Mouse (Mus musculus) embryonic fibroblast, embryonic 13.5 days (primary cell): ENCODE data around the gene Phlpp1. TPM values are rescaled to one million over a fixed set of nuclear protein-coding genes. Genes with fewer than 3 reads are reported as not detected.

Experiments
- H3K27ac ChIP-seq: 2 replicates; pipeline ENCODE4 v1.5.1; 2012; ENCODE audit warnings: low read length, control low read depth, inconsistent platforms; ENCODE audit not compliant: insufficient read depth
- H3K4me1 ChIP-seq: 2 replicates; pipeline ENCODE4 v1.6.1; 2011; ENCODE audit warnings: low read length; ENCODE audit not compliant: control insufficient read depth, insufficient read depth
- H3K4me3 ChIP-seq: 2 replicates; pipeline ENCODE4 v1.5.1; 2011; ENCODE audit warnings: mild to moderate bottlenecking, control low read depth, low read length; ENCODE audit not compliant: insufficient read depth
- CTCF ChIP-seq: IDR thresholded peaks from 2 replicates; pipeline ENCODE4 v1.5.1; 2011; ENCODE audit warnings: mild to moderate bottlenecking, control low read depth, low read length, moderate library complexity, borderline replicate concordance; ENCODE audit not compliant: insufficient read depth
- POLR2A ChIP-seq: IDR thresholded peaks from 2 replicates; pipeline ENCODE4 v1.6.1; 2011; ENCODE audit warnings: low read depth, mild to moderate bottlenecking, control low read depth, low read length, moderate library complexity
- polyA plus RNA-seq: library from polyadenylated mRNA; stranded (reverse); fragments of >200 nt; gene quantifications from 2 replicates; pipeline ENCODE4 v1.2.4, GENCODE M21; 2011; ENCODE audit warnings: low read depth; ENCODE audit not compliant: missing spikeins, insufficient read length

Phlpp1 gene
- polyA plus RNA-seq, 1 experiment = 14.3 TPM

GRCm38 (mm10) chr1:106425128-106425936 is 253.8 kb downstream of the Phlpp1 start:
- Histone ChIP-seq H3K27ac (no peak overlapping the region), H3K4me3 (no peak overlapping the region), H3K4me1 (no peaks in the 10 kb centered on the region)
- no peak for TF ChIP-seq POLR2A
- no peak for TF ChIP-seq CTCF

- Histone ChIP-seq H3K4me3 (no peak overlapping the region), H3K4me1 (no peaks in the 10 kb centered on the region), H3K27ac (no peak overlapping the region)
- TF ChIP-seq POLR2A (no peak), CTCF (no peak)
These were observed 256.6 kb downstream of the Phlpp1 start for GRCm38 (mm10) chr1:106428170-106428569.

- Histone ChIP-seq H3K4me1 (no peaks in the 10 kb centered on the region), H3K27ac (no peak overlapping the region), H3K4me3 (no peak overlapping the region)
- TF ChIP-seq POLR2A (no peak), CTCF (no peak)
These were observed 257.0 kb downstream of the Phlpp1 start for GRCm38 (mm10) chr1:106428580-106428979.

GRCm38 (mm10) chr1:106433580-106433979 is 262.0 kb downstream of the Phlpp1 start:
- no peak for TF ChIP-seq CTCF
- no peak for TF ChIP-seq POLR2A
- Histone ChIP-seq H3K27ac (no peak overlapping the region), H3K4me1 (no peaks in the 10 kb centered on the region), H3K4me3 (no peak overlapping the region)

Other genes starting within 250 kb of the Phlpp1 start
- 16.3 and 18.3 TPM in 2 replicates for gene Zcchc2, start 181.3 kb upstream of the Phlpp1 start, polyA plus RNA-seq